Mouse (Mus musculus) left cerebral cortex, adult 8-10 months (tissue): ENCODE results near the gene Ly86. TPM values are rescaled to one million over a fixed set of nuclear protein-coding genes. Genes with fewer than 3 reads are reported as not detected.

Experiments used
- DNase-seq, 2 experiments: peaks; one replicate each; pipeline ENCODE4 v3.0.0; 2022; ENCODE audit warnings: low spot score in 2 of 2
- total RNA-seq, 4 experiments: library from RNA; stranded (reverse); gene quantifications; 2 replicates each; pipeline ENCODE4 v1.2.4; 2022

Ly86 gene
- 10 to 100 TPM in 3 of 4 experiments, 1 to 10 TPM in 1; 7.6 to 45.4 (median 23.2) TPM for total RNA-seq

DNA sequence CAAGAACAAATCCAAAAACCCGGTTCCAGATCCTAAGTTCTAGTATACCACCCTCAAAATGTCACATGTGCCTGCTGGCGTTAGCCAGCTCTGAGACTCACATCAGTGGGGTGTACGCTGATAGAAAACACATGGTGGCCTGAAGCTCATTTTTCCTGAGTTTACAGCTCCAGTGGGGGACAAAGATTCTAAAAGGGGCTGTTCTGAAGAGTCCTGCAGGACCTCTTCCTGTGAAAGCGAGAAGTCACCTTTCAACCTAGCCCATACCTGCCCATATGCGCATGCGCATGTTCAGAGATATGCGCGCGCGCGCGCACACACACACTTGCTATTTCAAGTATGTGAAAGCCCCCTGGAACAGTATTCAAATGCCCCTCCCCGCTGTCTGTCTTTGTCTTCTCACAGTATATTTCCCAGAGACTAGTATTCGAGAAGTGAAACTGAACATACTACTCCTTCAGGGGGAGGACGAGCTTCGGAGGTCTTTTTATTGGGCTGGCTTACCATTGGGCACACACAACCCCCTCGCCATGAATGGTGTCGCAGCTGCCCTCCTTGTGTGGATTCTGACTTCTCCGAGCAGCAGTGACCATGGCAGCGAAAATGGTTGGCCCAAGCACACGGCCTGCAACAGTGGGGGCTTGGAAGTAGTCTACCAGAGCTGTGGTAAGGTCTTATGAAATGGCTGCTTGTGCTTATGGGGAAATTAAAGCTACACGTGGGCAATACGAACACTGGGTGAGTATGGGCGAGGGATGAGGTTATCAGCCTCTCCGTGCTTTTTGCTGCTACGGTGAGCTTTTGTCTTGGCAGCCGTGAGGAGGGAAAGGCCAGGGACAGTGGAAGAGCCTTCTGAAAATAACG lies at the start of gene Ly86:
Gene Ly86 (plus strand): TSS at position 300 of the 864 bp plus-strand sequence.
- no peak for DNase-seq

DNA sequence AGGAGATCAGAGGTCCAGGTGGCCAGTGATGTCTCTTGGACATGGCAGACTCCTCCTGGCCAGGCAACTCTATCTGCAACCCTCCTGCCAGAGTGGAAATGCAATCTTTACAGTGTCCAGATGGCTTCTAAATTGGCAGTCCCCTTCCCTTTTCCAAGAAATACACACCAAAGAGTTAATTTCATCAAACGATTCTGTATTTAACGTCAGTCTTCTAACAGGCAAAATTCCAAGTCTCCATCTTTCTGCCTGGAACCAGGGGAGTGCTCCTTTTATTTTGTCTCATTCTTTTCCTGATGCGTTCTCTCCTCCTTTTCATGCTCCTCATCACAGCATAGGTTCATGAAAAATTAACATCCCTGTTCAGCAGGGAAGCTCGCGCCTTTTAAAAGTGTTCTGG lies 47.1 kb upstream of the Ly86 start:
- DNase-seq = no peak

DNA sequence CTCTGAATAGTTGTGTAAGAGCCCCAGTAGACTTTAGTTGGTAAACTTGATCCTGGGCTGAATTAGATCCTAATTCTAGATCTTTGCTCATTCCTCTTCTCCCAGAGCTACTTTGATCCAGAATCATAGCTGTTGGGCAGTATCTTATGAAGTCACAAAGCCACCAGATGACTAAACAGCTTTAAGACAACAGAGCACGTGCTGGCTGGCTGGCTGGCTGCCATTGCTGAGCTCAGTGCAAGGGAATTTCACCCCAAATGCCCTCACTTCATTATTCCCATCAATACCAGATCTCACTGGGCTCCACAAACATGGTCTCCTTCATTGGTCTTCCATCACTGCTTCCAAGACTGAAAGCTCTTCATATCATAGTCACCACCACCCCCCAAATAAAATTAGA lies 46.2 kb upstream of the Ly86 start:
- DNase-seq = no peak

DNA sequence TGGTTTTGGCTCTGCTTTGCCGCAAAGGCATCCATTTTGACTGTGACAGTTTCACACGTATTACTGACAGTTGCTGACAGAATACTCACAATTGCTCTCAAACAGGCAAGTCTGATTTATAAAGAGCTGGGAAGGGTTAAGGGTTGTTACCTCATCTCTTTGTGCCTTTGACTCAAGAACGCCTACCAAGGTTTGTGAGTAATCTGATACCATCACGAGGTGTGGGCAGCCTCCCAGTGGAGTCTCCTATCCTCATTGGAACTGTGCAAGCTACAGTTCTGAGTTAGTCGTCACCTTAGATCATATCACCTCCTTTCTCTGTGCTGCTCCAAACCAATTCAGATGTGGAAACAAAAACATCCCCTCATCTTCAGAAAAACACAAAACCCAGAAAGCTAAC lies 42.1 kb upstream of the Ly86 start:
- DNase-seq = no peak

DNA sequence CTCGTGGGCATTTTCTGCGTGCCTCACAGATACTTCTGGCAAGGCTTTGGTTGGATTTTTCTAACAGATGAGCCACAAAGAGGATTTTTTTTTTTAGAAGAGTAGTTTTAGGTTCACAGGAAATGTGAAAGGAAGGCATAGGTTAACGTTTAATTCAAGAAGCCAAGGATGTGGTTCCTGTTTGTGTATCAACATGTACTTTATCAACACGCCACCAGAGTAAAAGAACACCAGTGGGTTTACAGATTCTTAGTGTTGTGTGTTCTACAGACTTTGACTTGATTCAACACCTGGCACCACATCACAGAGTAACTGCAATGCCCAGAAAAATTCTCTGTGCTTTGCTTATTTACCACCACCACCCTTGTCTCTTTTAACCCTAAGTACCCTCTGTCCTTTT lies 37.0 kb upstream of the Ly86 start:
- DNase-seq = no peak

DNA sequence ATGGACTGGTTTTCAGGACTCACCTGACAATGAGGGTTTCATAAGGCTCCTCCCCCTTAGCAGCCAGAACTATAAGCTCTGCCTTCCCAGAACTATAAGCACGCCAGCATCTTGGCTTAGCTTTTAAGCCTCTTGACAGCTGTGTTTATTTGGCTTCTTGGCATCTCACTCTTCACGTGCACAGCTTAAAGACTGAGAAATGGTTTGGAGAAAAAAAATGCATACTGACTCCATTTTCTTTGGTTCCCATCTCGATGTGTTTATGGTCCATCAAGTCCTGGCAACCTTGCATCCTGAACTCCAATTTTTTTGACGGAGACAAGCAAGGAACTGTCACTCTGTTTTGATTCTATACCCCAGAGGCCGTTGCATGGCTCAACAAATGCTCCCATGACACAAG lies 35.7 kb upstream of the Ly86 start:
- DNase-seq = no peak

DNA sequence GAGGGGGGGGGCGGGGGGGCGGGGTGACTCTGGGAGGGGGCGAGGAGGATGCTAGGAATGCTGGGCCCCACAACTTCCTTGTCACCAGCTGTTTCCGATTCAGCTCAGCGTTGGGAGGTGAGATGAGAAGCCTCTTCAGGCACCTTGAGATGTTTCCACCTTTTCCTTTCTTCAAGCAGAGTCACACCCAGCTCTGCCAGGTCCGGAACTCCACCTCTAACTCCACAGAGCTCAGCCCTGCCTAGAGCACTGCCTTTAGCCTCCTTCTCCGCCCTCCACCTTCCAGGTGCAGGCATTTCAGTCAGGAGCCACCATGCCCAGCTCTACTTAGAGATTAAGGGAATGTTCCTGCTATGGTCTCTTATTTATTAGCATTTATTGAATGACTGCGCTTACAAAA lies 34.7 kb upstream of the Ly86 start:
- no peak for DNase-seq

DNA sequence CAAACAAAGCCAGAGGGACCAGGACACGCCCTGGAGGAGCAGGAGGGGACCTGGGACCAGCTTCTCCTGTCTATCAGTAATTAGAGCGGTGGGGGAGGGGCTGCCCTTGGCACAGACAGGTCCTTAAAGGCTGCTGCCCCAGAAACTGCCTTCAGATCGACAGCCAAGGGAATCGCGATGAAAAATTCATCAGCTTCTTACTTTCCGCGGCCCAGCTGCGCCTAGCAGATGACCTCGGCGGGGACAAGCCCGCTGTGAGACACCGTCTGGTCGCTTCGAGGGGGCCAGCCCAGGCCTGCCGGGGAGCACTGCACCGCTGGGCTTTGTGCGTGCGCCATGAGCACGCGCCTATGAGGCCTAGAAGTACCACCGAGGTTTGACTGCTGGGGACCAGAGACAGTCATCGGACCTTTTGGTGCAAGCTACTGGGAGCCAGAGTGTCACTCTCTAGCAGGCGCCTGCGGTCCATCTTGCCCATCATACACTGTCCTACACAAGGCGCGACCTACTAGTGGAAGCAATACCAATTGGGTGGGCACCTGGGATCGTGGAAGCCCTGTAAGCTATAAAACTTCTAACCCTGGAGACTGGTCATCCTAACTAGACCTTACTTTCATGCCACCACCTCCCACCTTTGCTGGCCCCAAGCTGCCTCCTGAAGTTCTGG lies 33.3 kb upstream of the Ly86 start:
- DNase-seq = peak in 1 of 2 experiments; percentile 60

DNA sequence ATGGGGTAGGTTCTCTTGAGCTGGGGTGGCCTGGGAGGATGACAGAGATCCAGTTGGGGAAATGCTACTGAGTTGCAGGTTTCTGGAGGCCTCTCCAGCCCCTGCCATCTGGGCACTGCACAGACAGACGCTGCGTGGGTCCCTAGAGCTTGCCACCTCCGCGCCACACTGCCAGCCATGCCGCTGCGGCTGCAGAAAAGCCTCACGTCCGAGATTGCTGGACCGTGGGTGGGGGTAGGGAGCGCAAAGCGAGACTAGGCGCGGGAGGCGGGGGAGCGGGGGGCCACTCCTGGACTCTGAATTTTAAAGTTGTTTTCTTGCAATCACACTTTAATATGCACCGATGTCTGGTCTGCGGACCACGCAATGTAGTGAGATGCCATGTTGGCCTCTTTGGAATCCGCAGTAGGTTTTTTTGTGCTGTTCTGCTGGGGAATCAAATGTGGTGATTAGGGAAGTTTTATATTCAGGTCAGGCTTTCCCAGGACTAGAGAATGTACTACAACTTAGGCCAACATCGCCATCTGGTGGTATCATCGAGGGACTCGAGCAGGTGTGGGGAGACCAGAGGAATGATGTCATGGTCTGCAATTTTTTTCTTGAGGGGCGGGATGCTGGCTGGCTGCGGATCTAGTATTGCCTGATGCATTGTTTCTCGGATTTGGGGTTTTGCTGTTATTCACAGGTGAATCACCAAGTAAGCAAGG lies 32.6 kb upstream of the Ly86 start:
- DNase-seq = peak; percentile 84 to 91

DNA sequence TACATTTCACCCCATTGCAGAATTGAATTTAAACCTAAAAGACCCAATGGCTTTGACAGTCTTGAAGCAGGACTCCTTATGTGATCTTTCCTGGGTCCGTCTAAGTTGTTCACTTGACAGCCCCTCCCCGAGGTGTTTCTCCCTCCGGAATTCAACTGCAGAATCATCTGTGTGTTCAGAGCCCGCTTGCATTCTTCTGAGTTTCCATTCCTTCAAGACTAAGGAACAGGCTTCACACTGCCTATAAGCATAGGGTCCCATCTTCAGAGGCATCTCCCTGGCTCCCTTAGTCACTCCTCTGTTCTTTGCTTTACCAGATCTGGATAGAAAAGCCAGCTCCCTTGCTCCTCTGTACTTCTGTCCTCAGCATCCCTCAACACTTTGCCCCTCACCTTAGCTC lies 32.1 kb upstream of the Ly86 start:
- DNase-seq = no peak

DNA sequence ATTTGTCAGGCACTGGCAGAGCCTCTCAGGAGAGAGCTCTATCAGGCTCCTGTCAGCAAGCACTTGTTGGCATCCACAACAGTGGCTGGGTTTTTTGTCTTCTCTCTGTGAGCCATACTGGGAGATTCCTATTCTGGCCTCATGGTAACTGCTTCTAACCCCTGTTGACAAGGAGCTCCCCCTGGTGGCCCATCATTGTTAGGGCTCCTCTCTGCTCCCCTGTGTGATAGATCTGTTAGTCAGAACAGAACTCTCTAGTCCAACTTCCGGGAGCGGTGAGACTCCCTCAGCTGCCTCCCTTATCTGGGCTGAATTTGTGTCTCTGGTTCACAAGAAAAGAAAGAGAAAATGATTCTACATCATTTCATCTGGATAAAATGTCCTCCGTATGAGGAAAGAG lies 19.5 kb upstream of the Ly86 start:
- peak in 1 of 2 experiments; percentile 37 for DNase-seq

DNA sequence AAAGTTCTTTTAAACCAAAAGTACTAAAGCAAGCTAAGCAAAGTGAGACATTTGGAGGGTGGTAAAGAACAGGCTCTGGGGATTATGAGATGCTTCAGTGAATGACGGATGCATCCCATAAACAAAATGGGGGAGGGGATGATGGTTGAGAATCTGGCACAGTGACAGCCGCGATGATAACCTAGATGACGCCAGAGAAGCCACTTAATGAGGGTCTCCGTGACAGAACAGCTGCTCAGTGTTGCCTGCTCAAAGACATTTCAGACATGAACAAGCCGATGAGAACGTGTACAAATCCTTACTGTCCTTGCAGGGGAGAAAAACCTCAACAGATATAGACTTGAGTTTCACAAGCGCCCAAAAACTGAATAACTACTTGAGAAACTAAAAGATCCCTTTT lies 15.3 kb upstream of the Ly86 start:
- DNase-seq = no peak

DNA sequence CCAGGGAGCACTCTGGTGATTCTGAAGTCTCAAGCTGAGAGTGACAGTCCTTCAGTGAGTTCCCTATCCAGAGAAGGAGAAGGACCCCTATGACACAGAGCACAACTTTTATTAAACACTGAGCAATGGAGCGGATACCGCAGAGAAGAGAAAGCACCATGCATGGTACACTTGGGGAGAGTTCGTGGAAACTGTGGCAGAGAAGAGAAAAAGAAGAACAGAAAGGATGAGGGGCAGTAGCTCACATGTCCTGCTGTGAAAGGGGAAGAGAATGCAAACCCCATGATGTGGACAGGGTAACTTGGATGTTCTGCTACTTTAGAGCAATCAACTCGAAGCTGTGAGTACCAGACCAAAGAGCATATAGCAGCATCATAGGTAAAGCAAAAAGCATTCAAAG lies 14.0 kb upstream of the Ly86 start:
- DNase-seq = no peak

DNA sequence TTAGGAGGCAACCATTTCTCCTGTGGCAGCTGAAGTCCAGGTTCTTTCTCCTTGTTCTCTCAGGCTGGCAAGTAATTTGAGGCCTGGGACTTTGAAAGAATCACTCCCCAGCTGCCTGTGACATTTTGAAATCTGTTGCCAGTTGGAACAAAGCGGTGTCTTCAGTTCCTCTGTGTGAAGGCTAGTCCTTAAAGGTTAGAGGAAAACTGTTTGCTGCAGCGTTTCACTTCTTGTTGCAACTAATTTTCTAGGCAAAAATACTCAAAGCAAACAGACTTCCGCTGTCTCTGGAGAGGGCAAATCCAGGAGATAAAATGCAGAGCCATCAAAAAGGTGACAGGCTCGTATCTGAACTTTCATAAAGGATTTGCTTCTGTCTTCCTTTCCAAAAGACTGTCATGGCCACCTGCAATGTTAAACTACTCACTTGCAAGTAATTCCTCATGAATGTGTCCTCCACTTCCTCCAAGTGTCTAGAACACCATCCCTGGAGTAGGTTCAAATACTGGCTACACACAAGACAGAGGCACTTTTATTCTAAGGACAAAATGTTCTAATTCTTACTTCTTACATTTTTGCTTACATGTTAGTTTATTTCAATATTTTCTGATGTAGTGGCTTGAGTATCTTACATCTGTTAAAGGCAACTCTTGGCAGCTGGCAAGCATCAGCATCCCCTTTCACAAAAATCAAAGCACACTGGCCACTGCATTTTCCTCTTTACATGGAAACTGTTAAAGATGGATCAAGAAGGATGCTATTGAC lies 12.0 kb upstream of the Ly86 start:
- DNase-seq = no peak

DNA sequence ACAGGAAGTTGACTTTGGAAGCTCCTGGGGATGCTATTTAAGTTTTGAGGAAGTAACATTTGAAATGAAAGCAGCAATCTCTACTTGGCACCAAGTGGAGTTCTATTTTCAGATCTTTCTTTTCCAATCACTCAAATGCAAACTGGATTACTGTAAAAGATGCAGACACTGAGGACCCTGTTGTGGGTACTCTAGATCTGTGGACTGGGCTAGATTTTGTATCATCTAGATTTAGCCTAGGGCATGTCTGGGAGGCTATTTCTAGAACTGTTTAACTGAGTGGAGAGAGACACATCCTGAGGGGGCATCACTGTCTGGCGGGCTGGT lies 11.5 kb upstream of the Ly86 start:
- no peak for DNase-seq

DNA sequence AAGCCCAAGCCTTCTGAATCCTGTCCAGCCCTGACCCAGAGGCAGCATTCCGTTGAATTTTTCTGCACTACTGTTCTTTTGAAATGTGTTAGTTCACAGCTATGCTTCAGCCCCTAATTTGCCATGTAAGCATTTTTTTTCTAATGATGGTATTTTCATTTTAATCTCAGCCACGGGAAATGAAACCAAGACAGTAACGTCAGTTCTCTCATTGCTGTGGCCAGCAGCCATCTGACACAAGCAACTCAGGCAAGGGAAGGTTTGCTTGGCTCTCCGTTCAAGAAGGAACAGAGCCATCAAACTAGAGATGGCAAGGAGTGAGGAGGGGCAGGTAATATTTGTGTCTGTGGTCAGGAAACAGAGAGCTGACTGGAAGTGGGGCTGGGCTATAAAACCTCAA lies 7.7 kb upstream of the Ly86 start:
- no peak for DNase-seq

DNA sequence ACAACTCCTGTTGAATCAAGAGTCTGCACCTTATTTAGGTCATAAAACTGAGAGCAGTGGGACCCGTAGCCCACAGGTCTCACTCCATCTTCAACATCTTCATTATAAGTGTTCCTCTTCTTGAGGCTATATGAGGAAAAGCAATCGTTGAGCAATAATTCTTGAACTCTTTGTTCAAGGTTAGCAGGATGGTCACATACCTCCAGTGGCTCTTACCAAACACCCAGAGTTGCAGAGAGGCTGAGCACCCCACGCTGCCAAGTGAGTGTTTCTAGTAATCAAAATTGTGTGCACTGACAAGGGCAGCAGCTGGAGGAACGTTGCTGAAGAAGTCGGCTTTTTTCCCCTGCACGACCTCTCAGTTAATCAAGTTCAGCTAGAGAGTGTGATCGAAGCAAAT lies 7.1 kb upstream of the Ly86 start:
- DNase-seq = no peak

DNA sequence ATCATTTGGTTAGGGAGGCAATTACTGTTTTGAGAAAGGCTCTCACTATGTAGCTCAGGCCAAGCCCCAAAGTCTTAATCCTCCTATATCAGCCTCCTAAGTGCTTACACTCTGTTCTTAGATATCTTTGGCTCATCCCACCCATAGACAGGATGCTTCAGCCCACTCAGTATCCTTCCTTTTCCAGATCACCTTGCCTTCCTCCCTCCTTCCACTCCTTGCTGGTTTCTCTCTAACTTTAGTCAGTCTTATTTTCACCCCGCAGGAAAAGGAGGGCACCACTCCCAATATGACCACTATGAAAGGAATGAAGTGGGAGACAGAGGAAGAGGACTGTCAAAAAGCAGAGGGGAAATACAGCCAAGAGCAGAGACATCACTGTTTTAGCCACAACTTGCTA lies 2.2 kb upstream of the Ly86 start:
- DNase-seq = no peak

DNA sequence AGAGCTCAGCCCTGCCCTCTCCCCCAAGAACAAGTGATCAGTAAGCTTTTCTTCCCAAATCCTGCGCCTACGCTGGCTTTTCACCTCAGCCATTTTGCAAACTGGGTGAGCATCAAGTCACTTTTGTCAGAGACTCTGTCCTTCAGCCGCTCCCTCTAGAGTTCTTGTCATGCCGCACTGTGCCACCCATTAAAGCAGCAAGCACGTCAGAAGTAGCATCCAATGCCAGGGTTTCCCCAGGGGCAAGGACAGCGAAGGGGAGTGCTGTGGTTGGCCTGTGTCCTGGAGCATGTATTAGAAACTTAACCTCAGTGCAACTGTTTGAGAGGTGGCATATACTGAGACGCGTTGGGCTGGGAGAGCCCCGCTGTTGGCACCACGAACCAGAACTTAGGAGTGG lies 815 bp downstream of the Ly86 start:
- DNase-seq = no peak

DNA sequence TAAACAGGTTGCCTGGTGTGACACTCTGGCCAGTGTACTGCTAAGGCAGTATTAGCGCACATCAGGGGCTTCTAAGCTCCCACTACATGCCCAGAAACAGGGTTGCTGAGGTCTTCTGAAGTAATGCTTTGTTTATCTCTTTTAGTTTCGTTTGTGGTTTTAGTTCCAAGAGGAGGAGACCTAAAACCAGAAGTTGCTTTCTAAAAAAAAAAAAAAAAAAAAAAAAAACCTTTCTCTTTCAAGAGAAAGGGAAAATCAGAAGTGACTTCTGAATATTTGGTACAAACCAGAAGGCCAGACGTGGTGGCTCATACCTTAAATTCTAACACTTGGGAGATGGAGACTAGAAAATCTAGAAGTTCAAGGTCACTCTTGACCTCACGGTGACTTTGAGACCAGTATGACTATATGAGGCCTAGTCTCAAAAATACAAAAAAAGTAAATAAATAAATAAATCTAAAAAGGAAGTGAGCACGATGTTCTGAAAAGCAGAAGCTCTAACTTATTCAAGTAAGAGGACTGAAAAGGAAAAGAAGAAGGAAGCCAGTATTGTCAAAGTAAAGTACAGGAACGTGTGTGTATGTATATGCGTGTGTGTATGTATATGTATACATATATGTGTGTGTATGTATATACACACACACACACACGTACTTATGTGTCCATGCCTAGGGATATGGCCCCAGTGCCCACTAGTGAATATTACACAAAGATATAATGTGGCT lies 3.0 kb downstream of the Ly86 start:
- DNase-seq = no peak

DNA sequence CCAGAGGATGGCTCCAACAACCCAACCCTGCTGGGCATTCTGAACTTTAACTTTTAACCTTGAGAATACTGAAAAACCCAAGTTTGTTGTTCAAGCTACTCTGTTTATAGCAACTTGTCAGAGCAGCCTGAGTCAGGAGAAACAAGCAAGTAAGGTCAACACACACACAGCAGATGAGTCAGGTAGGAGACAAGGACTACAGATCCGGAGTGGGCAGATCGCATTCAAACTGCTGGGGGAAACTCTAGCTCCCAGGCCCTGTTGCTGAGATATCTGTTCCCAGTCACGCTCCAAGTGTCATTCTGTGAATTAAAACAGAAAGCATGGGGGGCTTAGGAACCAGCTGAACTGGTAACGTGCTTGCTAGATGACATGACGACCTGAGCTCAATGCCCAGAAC lies 4.0 kb downstream of the Ly86 start:
- DNase-seq = no peak
